Mouse (Mus musculus): ENCODE results near the gene Rbck1. TPM values are rescaled to one million over a fixed set of nuclear protein-coding genes. Genes with fewer than 3 reads are reported as not detected.

Gene Rbck1
- total RNA-seq, 1 experiment from 2014 or later = 70.2 TPM

- no peak for ATAC-seq (replicated peaks in 1 of 2; ENCODE audit: insufficient read depth in 1 of 2, low FRiP score in 2 of 2, low TSS enrichment in 1 of 2, low read depth in 1 of 2, poor library complexity in 2 of 2, severe bottlenecking in 2 of 2)
These were observed 14.5 kb upstream of the Rbck1 start for GRCm38 (mm10) chr2:152346776-152347465.

- ATAC-seq (replicated peaks in 1 of 2; ENCODE audit: insufficient read depth in 1 of 2, low FRiP score in 2 of 2, low TSS enrichment in 1 of 2, low read depth in 1 of 2, poor library complexity in 2 of 2, severe bottlenecking in 2 of 2) = no peak
These were observed 12.9 kb upstream of the Rbck1 start for GRCm38 (mm10) chr2:152345393-152345792.

GRCm38 (mm10) chr2:152344909-152345308, 12.5 kb upstream of the Rbck1 start:
- ATAC-seq (replicated peaks in 1 of 2; ENCODE audit: insufficient read depth in 1 of 2, low FRiP score in 2 of 2, low TSS enrichment in 1 of 2, low read depth in 1 of 2, poor library complexity in 2 of 2, severe bottlenecking in 2 of 2) = no peak

- ATAC-seq (replicated peaks in 1 of 2; ENCODE audit: insufficient read depth in 1 of 2, low FRiP score in 2 of 2, low TSS enrichment in 1 of 2, low read depth in 1 of 2, poor library complexity in 2 of 2, severe bottlenecking in 2 of 2) = no peak
These were observed 11.9 kb upstream of the Rbck1 start for GRCm38 (mm10) chr2:152344361-152344760.

GRCm38 (mm10) chr2:152343329-152344213, 11.1 kb upstream of the Rbck1 start, which contains the start of gene Trib3:
Gene Trib3, minus strand, starts transcription at chr2:152344032.
- peak; percentile 81 to 90 for ATAC-seq (replicated peaks in 1 of 2; ENCODE audit: insufficient read depth in 1 of 2, low FRiP score in 2 of 2, low TSS enrichment in 1 of 2, low read depth in 1 of 2, poor library complexity in 2 of 2, severe bottlenecking in 2 of 2)

- ATAC-seq (replicated peaks in 1 of 2; ENCODE audit: insufficient read depth in 1 of 2, low FRiP score in 2 of 2, low TSS enrichment in 1 of 2, low read depth in 1 of 2, poor library complexity in 2 of 2, severe bottlenecking in 2 of 2) = no peak
These were observed 7.3 kb upstream of the Rbck1 start for GRCm38 (mm10) chr2:152339631-152340179.

GRCm38 (mm10) chr2:152338319-152338718, 5.9 kb upstream of the Rbck1 start:
- ATAC-seq (replicated peaks in 1 of 2; ENCODE audit: insufficient read depth in 1 of 2, low FRiP score in 2 of 2, low TSS enrichment in 1 of 2, low read depth in 1 of 2, poor library complexity in 2 of 2, severe bottlenecking in 2 of 2) = no peak

- no peak for ATAC-seq (replicated peaks in 1 of 2; ENCODE audit: insufficient read depth in 1 of 2, low FRiP score in 2 of 2, low TSS enrichment in 1 of 2, low read depth in 1 of 2, poor library complexity in 2 of 2, severe bottlenecking in 2 of 2)
These were observed 5.2 kb upstream of the Rbck1 start for GRCm38 (mm10) chr2:152337591-152338212.

- ATAC-seq (replicated peaks in 1 of 2; ENCODE audit: insufficient read depth in 1 of 2, low FRiP score in 2 of 2, low TSS enrichment in 1 of 2, low read depth in 1 of 2, poor library complexity in 2 of 2, severe bottlenecking in 2 of 2) = no peak
These were observed 4.4 kb upstream of the Rbck1 start for GRCm38 (mm10) chr2:152336856-152337255.

- ATAC-seq (replicated peaks in 1 of 2; ENCODE audit: insufficient read depth in 1 of 2, low FRiP score in 2 of 2, low TSS enrichment in 1 of 2, low read depth in 1 of 2, poor library complexity in 2 of 2, severe bottlenecking in 2 of 2) = no peak
These were observed 2.9 kb upstream of the Rbck1 start for GRCm38 (mm10) chr2:152335289-152335820.

- ATAC-seq (replicated peaks in 1 of 2; ENCODE audit: insufficient read depth in 1 of 2, low FRiP score in 2 of 2, low TSS enrichment in 1 of 2, low read depth in 1 of 2, poor library complexity in 2 of 2, severe bottlenecking in 2 of 2) = no peak
These were observed 1.0 kb upstream of the Rbck1 start for GRCm38 (mm10) chr2:152333345-152334006.

GRCm38 (mm10) chr2:152330858-152331423, 1.5 kb downstream of the Rbck1 start:
- no peak for ATAC-seq (replicated peaks in 1 of 2; ENCODE audit: insufficient read depth in 1 of 2, low FRiP score in 2 of 2, low TSS enrichment in 1 of 2, low read depth in 1 of 2, poor library complexity in 2 of 2, severe bottlenecking in 2 of 2)

- no peak for ATAC-seq (replicated peaks in 1 of 2; ENCODE audit: insufficient read depth in 1 of 2, low FRiP score in 2 of 2, low TSS enrichment in 1 of 2, low read depth in 1 of 2, poor library complexity in 2 of 2, severe bottlenecking in 2 of 2)
These were observed 4.5 kb downstream of the Rbck1 start for GRCm38 (mm10) chr2:152327980-152328379.

GRCm38 (mm10) chr2:152326654-152327053, 5.8 kb downstream of the Rbck1 start:
- ATAC-seq (replicated peaks in 1 of 2; ENCODE audit: insufficient read depth in 1 of 2, low FRiP score in 2 of 2, low TSS enrichment in 1 of 2, low read depth in 1 of 2, poor library complexity in 2 of 2, severe bottlenecking in 2 of 2) = no peak

- ATAC-seq (replicated peaks in 1 of 2; ENCODE audit: insufficient read depth in 1 of 2, low FRiP score in 2 of 2, low TSS enrichment in 1 of 2, low read depth in 1 of 2, poor library complexity in 2 of 2, severe bottlenecking in 2 of 2) = no peak
These were observed 6.3 kb downstream of the Rbck1 start for GRCm38 (mm10) chr2:152326157-152326556.

- ATAC-seq (replicated peaks in 1 of 2; ENCODE audit: insufficient read depth in 1 of 2, low FRiP score in 2 of 2, low TSS enrichment in 1 of 2, low read depth in 1 of 2, poor library complexity in 2 of 2, severe bottlenecking in 2 of 2) = no peak
These were observed 7.6 kb downstream of the Rbck1 start for GRCm38 (mm10) chr2:152324842-152325241.

GRCm38 (mm10) chr2:152323971-152324370, 8.5 kb downstream of the Rbck1 start:
- no peak for ATAC-seq (replicated peaks in 1 of 2; ENCODE audit: insufficient read depth in 1 of 2, low FRiP score in 2 of 2, low TSS enrichment in 1 of 2, low read depth in 1 of 2, poor library complexity in 2 of 2, severe bottlenecking in 2 of 2)

All from hematopoietic stem cell, adult 5-6 weeks (primary cell).